Mouse (Mus musculus): ENCODE measurements around the gene Fam193b. TPM values are rescaled to one million over a fixed set of nuclear protein-coding genes. Genes with fewer than 3 reads are reported as not detected.

Gene Fam193b
- polyA plus RNA-seq (2015; fragmentation: Illumina TruSeq; extraction: RNeasy Lipid Tissue Mini Kit (QIAGEN cat#74804); ENCODE audit: insufficient read depth, low replicate concordance), result 63.6 TPM

GRCm38 (mm10) chr13:55571027-55571751, at the start of gene Fam193b:
Fam193b (minus strand) TSS chr13:55571120.

DNA sequence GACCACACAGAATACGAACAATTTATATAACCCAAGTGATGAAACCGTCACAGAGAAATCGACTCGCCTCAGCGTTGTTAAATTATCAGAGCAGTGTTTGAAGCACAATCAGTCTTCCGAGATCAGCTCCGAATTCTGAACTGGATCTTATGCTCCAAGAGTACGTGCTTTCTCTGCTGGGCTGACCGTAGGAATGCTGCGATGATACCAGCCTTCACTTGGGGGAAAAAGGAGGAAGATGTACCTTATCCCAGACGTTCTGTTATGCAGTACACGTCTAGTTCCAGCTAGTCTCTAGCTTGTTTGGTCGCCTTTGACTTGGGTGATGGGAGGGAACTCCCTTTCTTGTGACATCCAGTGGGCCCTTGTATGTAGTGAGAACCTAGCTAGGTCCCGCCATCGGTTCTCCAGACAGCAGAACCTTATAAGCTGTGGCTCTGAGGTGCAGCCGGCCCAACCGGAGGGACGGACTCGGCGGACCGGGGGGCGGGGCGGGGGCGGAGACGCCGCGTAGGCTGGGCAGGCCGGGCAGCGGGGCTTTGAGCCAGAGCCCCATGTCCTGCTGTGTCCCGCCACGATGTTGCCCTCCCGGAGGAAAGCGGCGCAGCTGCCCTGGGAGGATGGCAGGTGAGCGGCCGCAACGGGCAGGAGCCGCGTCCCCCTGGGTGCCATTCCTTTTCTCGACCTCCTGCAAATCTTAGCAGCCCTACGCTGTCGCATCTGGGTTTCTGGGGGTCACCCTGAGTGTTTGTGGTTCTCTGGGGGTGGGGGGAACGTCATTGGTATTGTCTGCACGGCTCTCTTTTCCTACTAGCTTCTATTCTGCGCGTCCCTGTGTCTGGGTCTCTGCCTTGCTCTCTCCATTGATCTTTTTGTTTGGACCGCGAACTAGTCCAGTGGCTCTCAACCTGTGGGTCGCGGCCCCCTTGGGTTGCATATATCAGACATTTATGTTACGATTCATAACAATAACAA, 28.9 kb upstream of the Fam193b start, which contains the start of gene B4galt7:
TSS of gene B4galt7 (plus strand) at position 331 of the 975 bp plus-strand sequence.

DNA sequence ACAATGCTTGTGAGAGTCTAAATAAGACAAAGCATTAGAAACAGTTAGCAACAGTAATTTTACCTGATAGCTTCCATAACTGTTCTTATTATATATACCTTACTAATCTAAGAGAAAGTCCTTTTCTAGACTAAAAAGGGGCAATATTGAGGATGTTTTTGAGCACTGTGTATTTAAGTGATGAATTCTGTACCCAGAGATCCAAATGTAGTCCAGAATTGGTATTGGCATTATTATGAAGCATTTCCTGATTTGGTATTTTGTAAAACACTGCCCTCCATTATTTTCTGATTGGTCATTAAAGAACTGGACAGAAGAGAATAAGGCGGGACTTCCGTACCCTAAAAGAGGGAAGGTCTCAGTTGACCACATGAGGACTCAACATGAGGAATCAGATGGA, 2.5 kb upstream of the Fam193b start, which contains the start of gene Tmed9:
TSS of gene Tmed9 (plus strand) at position 301 of the 400 bp plus-strand sequence.

DNA sequence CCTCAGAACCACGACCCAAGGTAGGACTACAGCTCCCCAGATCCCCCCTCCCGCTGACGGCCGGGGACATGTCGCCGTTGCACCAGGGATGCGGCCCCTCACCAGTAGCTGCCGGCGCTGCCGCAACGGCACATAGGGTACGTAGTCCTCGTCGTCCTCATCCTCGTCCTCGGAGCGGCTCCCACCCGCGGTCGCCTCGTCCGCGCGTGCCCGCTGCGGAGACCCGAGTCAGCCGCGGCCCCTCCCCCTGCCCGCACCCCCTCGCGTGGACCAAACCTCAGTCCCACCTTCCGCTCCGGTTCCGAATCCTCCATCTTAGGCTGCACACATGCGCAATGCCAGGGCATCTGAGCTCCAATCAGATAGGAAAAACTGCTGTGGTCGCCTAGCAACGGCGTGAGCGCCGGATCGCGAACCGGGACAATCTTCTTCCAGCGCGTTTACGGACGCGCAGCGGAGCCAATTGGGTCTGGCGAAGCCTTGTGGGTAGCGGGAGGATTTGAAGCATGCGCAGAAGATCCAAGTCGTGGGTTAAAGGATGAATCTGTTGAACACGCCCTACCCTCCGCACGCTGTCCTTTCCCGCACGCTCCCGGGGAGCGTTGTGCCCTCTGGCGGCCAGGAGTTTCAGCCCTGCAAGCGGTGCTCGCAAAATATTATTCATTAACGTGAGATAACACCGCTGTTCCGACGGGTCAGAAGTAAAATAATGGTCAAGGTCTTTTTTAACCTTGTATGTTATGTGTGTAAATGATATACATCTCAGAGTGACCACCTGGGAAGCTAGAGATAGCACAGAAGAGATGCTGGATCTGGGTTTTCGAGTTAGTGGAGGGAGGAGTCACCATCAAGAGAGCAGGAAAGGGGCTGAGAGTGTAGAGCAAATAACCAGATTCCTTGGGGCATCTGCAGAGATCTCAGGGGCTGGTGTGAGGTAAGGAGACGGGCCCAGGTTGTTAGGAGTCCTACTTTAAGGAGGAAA, 34.4 kb downstream of the Fam193b start, which contains the start of gene Ddx41:
TSS of gene Ddx41 (minus strand) at position 465 of the 982 bp plus-strand sequence.

GRCm38 (mm10) chr13:55529198-55529915, 41.6 kb downstream of the Fam193b start, which contains the start of gene Dok3:
Dok3 (minus strand) TSS chr13:55529296.

DNA sequence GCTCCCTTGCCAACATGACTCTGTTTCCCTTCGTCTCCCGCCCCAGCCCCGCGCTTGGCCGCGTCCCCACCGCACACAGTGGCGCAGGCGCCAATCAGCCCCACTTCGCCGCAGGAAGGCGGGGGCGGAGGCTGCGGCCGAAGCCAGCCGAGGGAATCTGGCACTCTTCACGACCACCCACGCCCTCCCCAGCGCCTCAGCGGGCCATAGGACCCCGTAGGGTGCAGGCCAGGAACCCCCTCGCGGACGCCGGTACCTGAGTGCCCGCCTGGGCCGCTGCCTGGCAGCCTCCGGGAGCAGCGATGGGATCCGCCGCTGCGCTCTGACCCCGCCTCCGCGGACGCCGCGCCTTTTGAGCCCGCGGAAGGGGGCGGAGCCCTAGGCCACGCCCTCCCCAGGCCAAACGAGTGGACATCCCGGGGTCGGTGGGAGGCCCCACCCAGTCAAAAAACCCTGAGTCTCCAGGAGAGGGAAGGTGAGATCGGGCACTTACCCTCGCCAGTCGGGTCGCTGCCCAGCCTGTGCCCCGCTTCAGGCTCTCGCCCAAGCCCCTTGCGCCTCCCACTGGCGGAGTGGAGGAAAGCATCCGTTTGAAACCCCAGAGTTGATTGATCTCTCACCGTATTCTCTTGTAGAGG, 57.7 kb downstream of the Fam193b start, which contains the start of gene Pdlim7:
TSS of gene Pdlim7 (minus strand) at position 566 of the 638 bp plus-strand sequence.

Other genes with a start within 250 kb of the Fam193b start
- gene Rab24, start 249.2 kb downstream of the Fam193b start, polyA plus RNA-seq (2015; fragmentation: Illumina TruSeq; extraction: RNeasy Lipid Tissue Mini Kit (QIAGEN cat#74804); ENCODE audit: insufficient read depth, low replicate concordance), result 61.8 TPM
- 2.1 TPM for gene Mxd3, start 241.3 kb downstream of the Fam193b start, polyA plus RNA-seq (2015; fragmentation: Illumina TruSeq; extraction: RNeasy Lipid Tissue Mini Kit (QIAGEN cat#74804); ENCODE audit: insufficient read depth, low replicate concordance)
- 46.1 TPM for gene Lman2, start 208.3 kb downstream of the Fam193b start, polyA plus RNA-seq (2015; fragmentation: Illumina TruSeq; extraction: RNeasy Lipid Tissue Mini Kit (QIAGEN cat#74804); ENCODE audit: insufficient read depth, low replicate concordance)
- gene Rgs14, start 201.4 kb downstream of the Fam193b start, polyA plus RNA-seq (2015; fragmentation: Illumina TruSeq; extraction: RNeasy Lipid Tissue Mini Kit (QIAGEN cat#74804); ENCODE audit: insufficient read depth, low replicate concordance), result 26.6 TPM
- gene Slc34a1, start 172.9 kb downstream of the Fam193b start, polyA plus RNA-seq (2015; fragmentation: Illumina TruSeq; extraction: RNeasy Lipid Tissue Mini Kit (QIAGEN cat#74804); ENCODE audit: insufficient read depth, low replicate concordance), result not detected
- not detected for gene Pfn3, start 155.9 kb downstream of the Fam193b start, polyA plus RNA-seq (2015; fragmentation: Illumina TruSeq; extraction: RNeasy Lipid Tissue Mini Kit (QIAGEN cat#74804); ENCODE audit: insufficient read depth, low replicate concordance)
- gene F12, start 144.3 kb downstream of the Fam193b start, polyA plus RNA-seq (2015; fragmentation: Illumina TruSeq; extraction: RNeasy Lipid Tissue Mini Kit (QIAGEN cat#74804); ENCODE audit: insufficient read depth, low replicate concordance), result 0.11 TPM
- gene Grk6, start 126.0 kb downstream of the Fam193b start, polyA plus RNA-seq (2015; fragmentation: Illumina TruSeq; extraction: RNeasy Lipid Tissue Mini Kit (QIAGEN cat#74804); ENCODE audit: insufficient read depth, low replicate concordance), result 155 TPM
- gene Prr7, start 106.9 kb downstream of the Fam193b start, polyA plus RNA-seq (2015; fragmentation: Illumina TruSeq; extraction: RNeasy Lipid Tissue Mini Kit (QIAGEN cat#74804); ENCODE audit: insufficient read depth, low replicate concordance), result not detected
- gene Dbn1, start 83.0 kb downstream of the Fam193b start, polyA plus RNA-seq (2015; fragmentation: Illumina TruSeq; extraction: RNeasy Lipid Tissue Mini Kit (QIAGEN cat#74804); ENCODE audit: insufficient read depth, low replicate concordance), result 4.8 TPM
- gene Pdlim7, start 57.4 kb downstream of the Fam193b start, polyA plus RNA-seq (2015; fragmentation: Illumina TruSeq; extraction: RNeasy Lipid Tissue Mini Kit (QIAGEN cat#74804); ENCODE audit: insufficient read depth, low replicate concordance), result 7.7 TPM
- 51.4 TPM for gene Dok3, start 41.8 kb downstream of the Fam193b start, polyA plus RNA-seq (2015; fragmentation: Illumina TruSeq; extraction: RNeasy Lipid Tissue Mini Kit (QIAGEN cat#74804); ENCODE audit: insufficient read depth, low replicate concordance)
- gene Ddx41, start 34.5 kb downstream of the Fam193b start, polyA plus RNA-seq (2015; fragmentation: Illumina TruSeq; extraction: RNeasy Lipid Tissue Mini Kit (QIAGEN cat#74804); ENCODE audit: insufficient read depth, low replicate concordance), result 33.1 TPM
- 85.5 TPM for gene Tmed9, start 2.6 kb upstream of the Fam193b start, polyA plus RNA-seq (2015; fragmentation: Illumina TruSeq; extraction: RNeasy Lipid Tissue Mini Kit (QIAGEN cat#74804); ENCODE audit: insufficient read depth, low replicate concordance)
- gene B4galt7, start 28.8 kb upstream of the Fam193b start, polyA plus RNA-seq (2015; fragmentation: Illumina TruSeq; extraction: RNeasy Lipid Tissue Mini Kit (QIAGEN cat#74804); ENCODE audit: insufficient read depth, low replicate concordance), result 15.3 TPM
- gene Caml, start 51.9 kb upstream of the Fam193b start, polyA plus RNA-seq (2015; fragmentation: Illumina TruSeq; extraction: RNeasy Lipid Tissue Mini Kit (QIAGEN cat#74804); ENCODE audit: insufficient read depth, low replicate concordance), result 43.9 TPM
- 126 TPM for gene Ddx46, start 63.9 kb upstream of the Fam193b start, polyA plus RNA-seq (2015; fragmentation: Illumina TruSeq; extraction: RNeasy Lipid Tissue Mini Kit (QIAGEN cat#74804); ENCODE audit: insufficient read depth, low replicate concordance)
- gene B230219D22Rik, start 122.0 kb upstream of the Fam193b start, polyA plus RNA-seq (2015; fragmentation: Illumina TruSeq; extraction: RNeasy Lipid Tissue Mini Kit (QIAGEN cat#74804); ENCODE audit: insufficient read depth, low replicate concordance), result 88.3 TPM
- 47.8 TPM for gene Txndc15, start 143.5 kb upstream of the Fam193b start, polyA plus RNA-seq (2015; fragmentation: Illumina TruSeq; extraction: RNeasy Lipid Tissue Mini Kit (QIAGEN cat#74804); ENCODE audit: insufficient read depth, low replicate concordance)
- gene Pcbd2, start 156.2 kb upstream of the Fam193b start, polyA plus RNA-seq (2015; fragmentation: Illumina TruSeq; extraction: RNeasy Lipid Tissue Mini Kit (QIAGEN cat#74804); ENCODE audit: insufficient read depth, low replicate concordance), result 37.6 TPM
- gene Catsper3, start 213.4 kb upstream of the Fam193b start, polyA plus RNA-seq (2015; fragmentation: Illumina TruSeq; extraction: RNeasy Lipid Tissue Mini Kit (QIAGEN cat#74804); ENCODE audit: insufficient read depth, low replicate concordance), result not detected

Data from spleen, adult 10 weeks (tissue).